In genomic region chr7:19753587-19753986, GRCm38 (mm10) we compare ENCODE assay signal across 11 mouse cellular contexts. TPM values are rescaled to one million over a fixed set of nuclear protein-coding genes. Genes with fewer than 3 reads are reported as not detected.
DNase-seq lines count a peak whose midpoint lies in the region; ATAC-seq lines count a peak whose summit lies in the region.
"Had no signal": no experiment of that assay in that cellular context is flagged by ENCODE, and none has a peak within 500 bp of the region (broad histone marks: within the 10 kb centered on the region; RNA-seq: fewer than 3 reads in every experiment).

No protein-coding gene starts in this region.

- no peaks in the 10 kb centered on the region for H3K9me3 ChIP-seq in intestine, embryonic 15.5 days
- no peaks in the 10 kb centered on the region for H3K9me3 ChIP-seq in hindbrain, embryonic 10.5 days
- H3K9me3 ChIP-seq: forebrain, embryonic 13.5 days had no signal

- DNase-seq in kidney, adult 9 months: peak; percentile 48
- DNase-seq in kidney, adult 11 months: no peak
- DNase-seq in ZHBTc4 (ENCODE audit: low read depth, low spot score): peak; percentile 74
- peak; percentile 92 for DNase-seq in lung, postnatal 25 days (ENCODE audit: low spot score)
- no peak for DNase-seq in MN1 (ENCODE audit: low spot score)
- no peak for DNase-seq in right cerebral cortex, postnatal 14 days
- no peak for DNase-seq in hindbrain, embryonic 10.5 days (ENCODE audit: low spot score)
- DNase-seq: thymus, postnatal 25 days had no signal

- no peak overlapping the region for H3K4me2 ChIP-seq in intestine, embryonic 15.5 days (replicated peaks)
- H3K4me2 ChIP-seq: forebrain, embryonic 13.5 days; hindbrain, embryonic 14.5 days had no signal

- peak overlapping the region; percentile 51; the same call in 1 of the 2 replicates for H3K27ac ChIP-seq in intestine, embryonic 15.5 days
- H3K27ac ChIP-seq in hindbrain, embryonic 10.5 days: no peak overlapping the region
- H3K27ac ChIP-seq: forebrain, embryonic 13.5 days; hindbrain, embryonic 14.5 days had no signal

- peaks cover 3% of the 10 kb centered on the region for H3K36me3 ChIP-seq in intestine, embryonic 15.5 days
- no peaks in the 10 kb centered on the region for H3K36me3 ChIP-seq in hindbrain, embryonic 10.5 days

- H3K4me3 ChIP-seq in intestine, embryonic 15.5 days (replicated peaks): no peak overlapping the region
- no peak overlapping the region for H3K4me3 ChIP-seq in hindbrain, embryonic 10.5 days
- H3K4me3 ChIP-seq: forebrain, embryonic 13.5 days had no signal

- ATAC-seq in intestine, embryonic 15.5 days: no peak
- ATAC-seq: forebrain, embryonic 13.5 days had no signal

- no peaks in the 10 kb centered on the region for H3K27me3 ChIP-seq in intestine, embryonic 15.5 days (replicated peaks)
- no peaks in the 10 kb centered on the region for H3K27me3 ChIP-seq in hindbrain, embryonic 10.5 days (ENCODE audit: insufficient read depth, poor library complexity, severe bottlenecking)
- H3K27me3 ChIP-seq: forebrain, embryonic 13.5 days had no signal

- peaks cover 22% of the 10 kb centered on the region for H3K4me1 ChIP-seq in intestine, embryonic 15.5 days (replicated peaks)
- H3K4me1 ChIP-seq in hindbrain, embryonic 10.5 days (replicated peaks): peaks cover 29% of the 10 kb centered on the region

- no peak overlapping the region for H3K9ac ChIP-seq in intestine, embryonic 15.5 days
- H3K9ac ChIP-seq: forebrain, embryonic 13.5 days; hindbrain, embryonic 14.5 days had no signal

- WGBS in intestine, embryonic 15.5 days: 69% methylated on average over 7 of the region's 7 CpGs
- WGBS in hindbrain, embryonic 10.5 days: 82% methylated on average over 7 of the region's 7 CpGs

RNA-seq across cellular contexts. Expression of gene Nectin2, which starts 3.3 kb away (rescaled TPM):
- polyA plus RNA-seq in intestine, embryonic 15.5 days (2015; fragmentation: Nextera tagmentation; extraction: Ambion mirVana): 148 and 154 TPM in 2 replicates
- polyA plus RNA-seq in hindbrain, embryonic 10.5 days (2016; fragmentation: Nextera tagmentation; extraction: Ambion mirVana): 89.0 and 99.8 TPM in 2 replicates

RNA-seq across cellular contexts. Expression of gene Bcam, which starts 17.2 kb away (rescaled TPM):
- polyA plus RNA-seq in intestine, embryonic 15.5 days (2015; fragmentation: Nextera tagmentation; extraction: Ambion mirVana): 76.9 and 79.4 TPM in 2 replicates
- 46.8 and 57.3 TPM in 2 replicates for polyA plus RNA-seq in hindbrain, embryonic 10.5 days (2016; fragmentation: Nextera tagmentation; extraction: Ambion mirVana)

RNA-seq across cellular contexts. Expression of gene Tomm40, which starts 38.3 kb away (rescaled TPM):
- 208 and 215 TPM in 2 replicates for polyA plus RNA-seq in intestine, embryonic 15.5 days (2015; fragmentation: Nextera tagmentation; extraction: Ambion mirVana)
- polyA plus RNA-seq in hindbrain, embryonic 10.5 days (2016; fragmentation: Nextera tagmentation; extraction: Ambion mirVana): 209 and 211 TPM in 2 replicates

RNA-seq across cellular contexts. Expression of gene Cblc, which starts 43.0 kb away (rescaled TPM):
- 24.5 and 26.4 TPM in 2 replicates for polyA plus RNA-seq in intestine, embryonic 15.5 days (2015; fragmentation: Nextera tagmentation; extraction: Ambion mirVana)
- 1.2 and 1.8 TPM in 2 replicates for polyA plus RNA-seq in hindbrain, embryonic 10.5 days (2016; fragmentation: Nextera tagmentation; extraction: Ambion mirVana)
- polyA plus RNA-seq: forebrain, embryonic 13.5 days; hindbrain, embryonic 14.5 days had no signal

RNA-seq across cellular contexts. Expression of gene Apoe, which starts 54.6 kb away (rescaled TPM):
- polyA plus RNA-seq in intestine, embryonic 15.5 days (2015; fragmentation: Nextera tagmentation; extraction: Ambion mirVana): 296 and 325 TPM in 2 replicates
- 179 and 230 TPM in 2 replicates for polyA plus RNA-seq in hindbrain, embryonic 10.5 days (2016; fragmentation: Nextera tagmentation; extraction: Ambion mirVana)

Comparison
In these comparisons a context has a peak if more than half of its experiments do, and no peak if none do; other contexts are left out.
1. DNase-seq: peak in kidney, adult 9 months (single experiment), ZHBTc4 (single experiment) and lung, postnatal 25 days (single experiment); none in kidney, adult 11 months (single experiment), MN1 (single experiment), right cerebral cortex, postnatal 14 days (single experiment) and hindbrain, embryonic 10.5 days (single experiment).